In the genomic region with DNA sequence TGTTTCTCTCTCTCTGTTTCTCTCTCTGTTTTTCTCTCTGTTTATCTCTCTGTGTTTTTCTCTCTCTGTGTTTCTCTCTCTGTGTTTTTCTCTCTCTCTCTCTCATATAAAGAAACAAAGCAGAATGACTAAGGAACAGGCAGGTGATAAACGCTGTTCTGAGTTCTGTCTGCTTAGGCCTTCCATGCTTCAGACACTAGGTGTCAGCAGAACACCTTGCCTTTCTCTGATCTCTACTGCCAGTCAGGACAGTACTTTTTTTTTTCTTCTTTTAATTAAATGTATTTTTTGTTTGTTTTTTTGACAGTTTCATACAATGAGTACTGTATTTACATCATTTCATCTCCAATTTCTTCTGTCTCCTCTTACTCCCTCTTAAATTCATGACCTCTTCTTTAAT, we compare ENCODE assay signal across 13 mouse cellular contexts. TPM values are rescaled to one million over a fixed set of nuclear protein-coding genes. Genes with fewer than 3 reads are reported as not detected.
A peak's percentile ranks its signal among the peaks of the same experiment; 100 is the strongest.
DNase-seq lines count a peak whose midpoint lies in the region; ATAC-seq and TF ChIP-seq lines count a peak whose summit lies in the region.
"Had no signal": no experiment of that assay in that cellular context is flagged by ENCODE, and none has a peak within 500 bp of the region (broad histone marks: within the 10 kb centered on the region; RNA-seq: fewer than 3 reads in every experiment).

No protein-coding gene starts in this region.

- no peak overlapping the region for H3K4me3 ChIP-seq in forebrain, embryonic 14.5 days (ENCODE audit: low read depth, low read length)
- no peak overlapping the region for H3K4me3 ChIP-seq in forebrain, embryonic 13.5 days
- no peak overlapping the region for H3K4me3 ChIP-seq in liver, adult 2 months (ENCODE audit: insufficient read depth, low read depth, low read length)
- no peak overlapping the region for H3K4me3 ChIP-seq in liver, embryonic 11.5 days (ENCODE audit: low read depth, low read length)
- H3K4me3 ChIP-seq: forebrain, embryonic 10.5 days; liver, embryonic 15.5 days; neural tube, embryonic 12.5 days had no signal

- H3K27ac ChIP-seq in forebrain, embryonic 14.5 days (ENCODE audit: low read depth, low read length): no peak overlapping the region
- H3K27ac ChIP-seq in forebrain, embryonic 13.5 days: no peak overlapping the region
- no peak overlapping the region for H3K27ac ChIP-seq in liver, adult 2 months (replicated peaks; ENCODE audit: insufficient read depth, low read depth, low read length)
- H3K27ac ChIP-seq in liver, embryonic 11.5 days (ENCODE audit: low read depth, low read length): no peak overlapping the region
- H3K27ac ChIP-seq: forebrain, embryonic 10.5 days; liver, embryonic 15.5 days; neural tube, embryonic 12.5 days had no signal

- H3K79me2 ChIP-seq in liver, adult 2 months (ENCODE audit: control insufficient read depth, insufficient read depth, low read length): no peaks in the 10 kb centered on the region

- no peaks in the 10 kb centered on the region for H3K36me3 ChIP-seq in forebrain, embryonic 14.5 days (ENCODE audit: control insufficient read depth, insufficient read depth, low read length)
- H3K36me3 ChIP-seq in forebrain, embryonic 13.5 days (ENCODE audit: poor library complexity, severe bottlenecking): no peaks in the 10 kb centered on the region
- no peaks in the 10 kb centered on the region for H3K36me3 ChIP-seq in liver, adult 2 months (ENCODE audit: control insufficient read depth, insufficient read depth, low read length)
- H3K36me3 ChIP-seq in liver, embryonic 11.5 days (ENCODE audit: control insufficient read depth, insufficient read depth, low read length): no peaks in the 10 kb centered on the region
- H3K36me3 ChIP-seq: forebrain, embryonic 10.5 days; liver, embryonic 15.5 days; neural tube, embryonic 12.5 days had no signal

- H3K9me3 ChIP-seq in forebrain, embryonic 14.5 days (replicated peaks; ENCODE audit: control insufficient read depth, low read length): no peaks in the 10 kb centered on the region
- no peaks in the 10 kb centered on the region for H3K9me3 ChIP-seq in forebrain, embryonic 13.5 days (replicated peaks)
- no peaks in the 10 kb centered on the region for H3K9me3 ChIP-seq in liver, embryonic 11.5 days (ENCODE audit: control insufficient read depth, low read length)
- H3K9me3 ChIP-seq: forebrain, embryonic 10.5 days; liver, embryonic 15.5 days; neural tube, embryonic 12.5 days had no signal

- intact Hi-C loops in heart, postnatal 10 days (cut with DNase I): no loop called here

- peak; percentile 36 for DNase-seq in forebrain, embryonic 14.5 days (ENCODE audit: low spot score)
- DNase-seq in liver, adult 2 months (ENCODE audit: extremely low read depth, low read depth, low spot score): peak; percentile 40
- DNase-seq in liver, embryonic 11.5 days (ENCODE audit: low spot score): no peak
- peak; percentile 14 to 21 for DNase-seq in B cell, adult 2 months
- DNase-seq in ZHBTc4 (ENCODE audit: low read depth, low spot score): peak; percentile 28
- no peak for DNase-seq in spleen, adult 12 weeks (ENCODE audit: low spot score)
- no peak for DNase-seq in heart, postnatal 10 days
- DNase-seq: heart, postnatal 36 days; right cerebral cortex, adult 18-20 months had no signal

- no peak overlapping the region for H3K9ac ChIP-seq in forebrain, embryonic 14.5 days (ENCODE audit: low read length)
- no peak overlapping the region for H3K9ac ChIP-seq in forebrain, embryonic 13.5 days
- H3K9ac ChIP-seq in liver, adult 2 months (ENCODE audit: low read depth, low read length): no peak overlapping the region
- H3K9ac ChIP-seq in liver, embryonic 11.5 days (ENCODE audit: low read depth, low read length): no peak overlapping the region
- H3K9ac ChIP-seq: liver, embryonic 15.5 days; neural tube, embryonic 12.5 days had no signal

- WGBS in forebrain, embryonic 14.5 days: 3% methylated on average over 1 of the region's 1 CpGs
- WGBS in forebrain, embryonic 13.5 days: 22% methylated on average over 1 of the region's 1 CpGs
- WGBS in liver, adult 2 months: 13% methylated on average over 1 of the region's 1 CpGs
- WGBS in liver, embryonic 11.5 days: 14% methylated on average over 1 of the region's 1 CpGs

- H3K4me1 ChIP-seq in forebrain, embryonic 14.5 days (ENCODE audit: control insufficient read depth, insufficient read depth, low read length): no peaks in the 10 kb centered on the region
- peaks cover 16% of the 10 kb centered on the region for H3K4me1 ChIP-seq in forebrain, embryonic 13.5 days
- peaks cover 4% of the 10 kb centered on the region for H3K4me1 ChIP-seq in liver, adult 2 months (ENCODE audit: control insufficient read depth, insufficient read depth, low read length)
- H3K4me1 ChIP-seq in liver, embryonic 11.5 days (replicated peaks; ENCODE audit: control insufficient read depth, insufficient read depth, low read length): peaks cover 8% of the 10 kb centered on the region; the same call in 1 of the 2 replicates

- H3K27me3 ChIP-seq in forebrain, embryonic 14.5 days (replicated peaks; ENCODE audit: control insufficient read depth, insufficient read depth, low read length): no peaks in the 10 kb centered on the region
- no peaks in the 10 kb centered on the region for H3K27me3 ChIP-seq in forebrain, embryonic 13.5 days
- H3K27me3 ChIP-seq in liver, adult 2 months (ENCODE audit: control insufficient read depth, insufficient read depth, low read length): no peaks in the 10 kb centered on the region
- H3K27me3 ChIP-seq in liver, embryonic 11.5 days (replicated peaks; ENCODE audit: control insufficient read depth, insufficient read depth, low read length): no peaks in the 10 kb centered on the region
- H3K27me3 ChIP-seq: liver, embryonic 15.5 days; neural tube, embryonic 12.5 days had no signal

- peak; percentile 49 for TF ChIP-seq CTCF in liver, adult 2 months (IDR thresholded peaks at IDR 0.05; ENCODE audit: low read depth, low read length)

- no peak for ATAC-seq in forebrain, embryonic 14.5 days
- no peak for ATAC-seq in forebrain, embryonic 13.5 days
- no peak for ATAC-seq in liver, embryonic 11.5 days (replicated peaks; ENCODE audit: low FRiP score)

- no peak overlapping the region for H3K4me2 ChIP-seq in forebrain, embryonic 14.5 days (ENCODE audit: low read length)
- H3K4me2 ChIP-seq in forebrain, embryonic 13.5 days: no peak overlapping the region
- H3K4me2 ChIP-seq in liver, embryonic 11.5 days: no peak overlapping the region
- H3K4me2 ChIP-seq: liver, embryonic 15.5 days; neural tube, embryonic 12.5 days had no signal

- no peak for TF ChIP-seq POLR2A in liver, adult 2 months (IDR thresholded peaks at IDR 0.05; ENCODE audit: extremely low read depth, insufficient read depth, low read length)

RNA-seq across cellular contexts. Expression of a gene that starts 2.8 kb away (rescaled TPM):
- 22.0 and 24.1 TPM in 2 replicates for polyA plus RNA-seq in forebrain, embryonic 14.5 days (2014; fragmentation: Nextera tagmentation; extraction: Ambion mirVana)
- 14.9 and 16.2 TPM in 2 replicates for polyA plus RNA-seq in forebrain, embryonic 13.5 days (2015; fragmentation: Nextera tagmentation; extraction: Ambion mirVana)
- total RNA-seq in liver, adult 2 months (2014; rRNA removed): 4.0 and 5.6 TPM in 2 replicates
- polyA plus RNA-seq in liver, adult 2 months (2012; rRNA removed): 11.8 and 15.7 TPM in 2 replicates
- polyA plus RNA-seq in liver, embryonic 11.5 days (2014; fragmentation: Nextera tagmentation; extraction: Ambion mirVana): 6.4 and 7.9 TPM in 2 replicates
- 1 to 10 TPM; 3.3 TPM for total RNA-seq in heart, postnatal 10 days (2021)

RNA-seq across cellular contexts. Expression of a gene that starts 58.6 kb away (rescaled TPM):
- polyA plus RNA-seq in forebrain, embryonic 14.5 days (2014; fragmentation: Nextera tagmentation; extraction: Ambion mirVana): 124 and 136 TPM in 2 replicates
- polyA plus RNA-seq in forebrain, embryonic 13.5 days (2015; fragmentation: Nextera tagmentation; extraction: Ambion mirVana): 79.0 and 92.5 TPM in 2 replicates
- total RNA-seq in liver, adult 2 months (2014; rRNA removed): 624 and 654 TPM in 2 replicates
- polyA plus RNA-seq in liver, adult 2 months (2012; rRNA removed): 252 and 300 TPM in 2 replicates
- 160 and 164 TPM in 2 replicates for polyA plus RNA-seq in liver, embryonic 11.5 days (2014; fragmentation: Nextera tagmentation; extraction: Ambion mirVana)
- total RNA-seq in heart, postnatal 10 days (2021): 100 to 1,000 TPM; 246 to 281 TPM

Comparison
In these comparisons a context has a peak if more than half of its experiments do, and no peak if none do; other contexts are left out.
1. DNase-seq: peak in forebrain, embryonic 14.5 days (single experiment), liver, adult 2 months (single experiment), B cell, adult 2 months (2 of 2) and ZHBTc4 (single experiment); none in liver, embryonic 11.5 days (single experiment), spleen, adult 12 weeks (single experiment) and heart, postnatal 10 days (0 of 2).